Mouse (Mus musculus) right cerebral cortex, postnatal 14 days (tissue): ENCODE measurements around the gene Fbn1.
A peak's percentile ranks its signal among the peaks of the same experiment; 100 is the strongest.
"Not testable (repeated sequence)": the region's sequence is repeated elsewhere in the genome, so short reads cannot be mapped to it uniquely, and the experiment has no call there.

Experiments used
- DNase-seq: peaks from one replicate; pipeline ENCODE4 v3.0.0; 2022

The Fbn1 gene

GRCm38 (mm10) chr2:125290197-125290965 lies 217.4 kb downstream of the Fbn1 start:
- DNase-seq, result no peak

- no peak for DNase-seq
These were observed 222.0 kb downstream of the Fbn1 start for GRCm38 (mm10) chr2:125285777-125286176.

DNA sequence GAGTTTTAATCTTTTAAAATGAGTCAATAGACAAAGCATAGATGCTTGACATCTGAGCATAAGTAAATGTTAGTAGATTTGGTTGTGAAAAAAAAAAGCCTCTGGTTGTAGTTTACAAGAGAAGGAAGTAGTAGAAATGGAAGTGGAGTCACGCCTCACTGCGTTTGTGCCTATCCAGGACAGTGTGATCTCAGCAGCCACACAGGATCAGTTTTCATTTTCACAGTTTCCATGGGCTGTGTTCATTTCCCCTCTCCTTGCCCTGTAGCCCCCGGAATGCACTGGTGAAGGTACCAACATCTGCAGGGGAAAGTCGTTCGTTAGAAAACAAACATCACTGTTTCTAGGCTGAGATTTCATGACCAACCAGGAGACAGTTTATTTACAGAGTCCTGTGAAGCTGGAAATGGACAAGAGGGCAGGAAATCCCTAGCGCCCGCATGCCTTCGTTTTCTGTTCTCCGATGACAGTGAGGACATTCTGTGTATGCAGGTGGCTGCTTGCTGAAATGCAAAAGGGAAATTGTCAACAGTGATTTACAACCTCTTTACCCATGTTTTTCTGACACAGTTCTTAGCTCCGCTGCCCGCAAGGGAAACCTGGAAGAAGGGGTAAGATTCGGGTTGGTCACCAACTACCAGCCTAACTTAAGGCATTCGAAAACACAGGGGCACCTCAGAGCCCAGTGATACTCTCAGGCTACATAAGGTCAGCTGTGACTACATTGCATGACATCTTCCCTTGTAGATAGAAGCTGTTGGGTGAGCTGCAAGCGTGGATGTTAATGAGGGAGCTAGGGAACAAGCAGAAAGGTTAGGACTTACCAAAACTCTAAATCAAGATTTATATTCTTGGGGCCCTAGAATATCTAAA lies 225.2 kb downstream of the Fbn1 start:
- no peak for DNase-seq

- not testable (repeated sequence) for DNase-seq
These were observed 227.8 kb downstream of the Fbn1 start for GRCm38 (mm10) chr2:125279995-125280394.

DNA sequence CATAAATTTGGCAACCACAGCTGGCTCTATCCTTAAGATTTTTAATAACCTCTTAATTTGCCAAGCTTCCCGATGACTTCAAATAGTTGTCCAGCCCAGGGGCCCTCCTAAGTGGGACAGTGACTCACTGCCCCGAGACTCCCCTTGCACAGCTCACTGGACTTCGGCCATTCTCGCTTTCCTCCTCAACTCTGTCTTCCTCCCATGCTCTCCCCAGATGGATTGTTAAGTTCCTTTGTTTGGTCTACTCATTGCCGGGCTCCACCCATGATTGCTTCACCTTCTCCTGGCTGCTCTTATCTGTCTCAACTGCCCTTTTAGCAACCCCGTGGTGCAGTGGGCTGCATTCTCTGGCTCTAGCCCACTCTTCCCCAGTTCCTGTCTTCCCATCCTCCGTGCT lies 229.3 kb downstream of the Fbn1 start:
- no peak for DNase-seq

- DNase-seq, result no peak
These were observed 231.1 kb downstream of the Fbn1 start for GRCm38 (mm10) chr2:125276692-125277091.

- no peak for DNase-seq
These were observed 232.2 kb downstream of the Fbn1 start for GRCm38 (mm10) chr2:125275617-125276016.

GRCm38 (mm10) chr2:125268876-125269275 lies 238.9 kb downstream of the Fbn1 start:
- DNase-seq, result no peak

DNA sequence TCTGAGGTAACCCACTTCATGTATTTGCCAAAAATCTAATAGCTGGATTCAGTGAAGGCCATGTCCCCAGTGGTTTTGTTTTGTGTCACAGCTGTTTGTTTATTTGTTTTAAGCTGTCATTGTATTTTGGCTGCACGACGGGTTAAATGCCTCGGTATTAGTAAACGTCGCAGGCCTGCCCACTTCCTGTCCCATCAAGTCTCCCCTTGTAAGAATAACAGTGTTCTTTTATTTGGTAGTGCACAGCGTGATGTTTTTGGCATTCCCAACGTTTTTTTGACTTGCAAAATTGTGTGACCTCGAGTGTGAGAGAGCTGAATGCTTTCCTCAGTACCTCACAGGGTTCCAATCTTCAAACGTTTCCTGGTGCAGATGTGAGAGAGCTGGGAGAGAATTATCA lies 244.0 kb downstream of the Fbn1 start:
- DNase-seq, result no peak

GRCm38 (mm10) chr2:125263056-125263455 lies 244.7 kb downstream of the Fbn1 start:
- DNase-seq, result no peak

DNA sequence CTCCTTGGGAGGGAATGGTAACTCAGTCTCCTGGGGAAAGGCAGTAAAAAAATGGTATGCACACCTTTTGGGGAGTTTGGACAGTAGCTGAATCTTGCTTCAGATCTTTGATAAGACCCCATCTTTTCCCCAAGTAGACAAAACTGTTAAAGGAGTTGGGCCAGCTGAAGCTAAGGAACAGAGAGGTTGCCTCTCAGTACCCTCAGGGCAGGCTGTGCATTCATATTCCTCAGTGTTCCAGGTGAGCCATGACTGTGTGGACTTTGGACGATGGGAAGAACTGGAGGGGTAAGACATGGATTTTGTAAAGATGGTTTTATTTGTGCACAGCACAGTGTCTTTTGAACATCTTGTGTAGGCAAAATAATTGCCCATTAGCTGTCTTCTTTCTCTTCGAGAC lies 247.5 kb downstream of the Fbn1 start:
- no peak for DNase-seq

- DNase-seq, result no peak
These were observed 248.3 kb downstream of the Fbn1 start for GRCm38 (mm10) chr2:125259230-125260120.

DNA sequence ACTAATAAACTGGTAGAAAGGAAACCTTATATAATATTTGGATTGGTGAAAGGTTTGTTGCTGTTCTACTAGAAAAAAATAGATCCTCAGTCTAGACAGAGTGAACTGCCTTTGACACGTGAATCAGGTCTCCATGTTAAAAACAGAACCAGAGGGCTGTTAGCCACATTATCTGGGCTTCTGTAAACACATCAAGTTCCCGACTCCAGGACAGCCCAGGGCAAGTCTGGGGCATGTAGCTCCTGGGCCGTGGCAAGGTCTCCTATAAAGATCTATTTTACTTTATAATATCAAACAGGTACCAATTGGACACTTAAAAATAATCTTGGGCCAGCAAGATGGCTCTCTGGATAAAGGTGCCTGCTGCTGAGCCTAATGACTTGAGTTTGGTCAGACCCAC lies 251.9 kb downstream of the Fbn1 start:
- DNase-seq, result no peak

DNA sequence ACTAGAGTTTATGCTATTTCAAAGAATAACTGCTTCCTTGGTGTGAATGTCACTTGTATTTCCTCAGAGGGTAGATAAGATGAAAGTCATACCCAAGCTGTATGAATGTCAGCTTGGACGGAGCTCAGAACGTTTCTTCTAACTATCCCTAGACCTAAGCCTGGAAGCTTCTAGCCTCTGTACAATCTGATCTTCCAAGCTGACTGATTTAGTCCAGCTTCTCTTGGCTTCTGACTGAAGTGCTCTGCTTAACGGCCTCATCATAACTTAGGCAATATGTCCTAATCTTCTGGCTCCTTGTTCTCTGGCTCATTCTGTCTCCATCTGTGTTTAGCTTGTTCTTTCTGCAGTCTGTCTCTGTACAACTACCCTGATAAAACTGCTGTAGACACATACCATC lies 253.2 kb downstream of the Fbn1 start:
- no peak for DNase-seq

DNA sequence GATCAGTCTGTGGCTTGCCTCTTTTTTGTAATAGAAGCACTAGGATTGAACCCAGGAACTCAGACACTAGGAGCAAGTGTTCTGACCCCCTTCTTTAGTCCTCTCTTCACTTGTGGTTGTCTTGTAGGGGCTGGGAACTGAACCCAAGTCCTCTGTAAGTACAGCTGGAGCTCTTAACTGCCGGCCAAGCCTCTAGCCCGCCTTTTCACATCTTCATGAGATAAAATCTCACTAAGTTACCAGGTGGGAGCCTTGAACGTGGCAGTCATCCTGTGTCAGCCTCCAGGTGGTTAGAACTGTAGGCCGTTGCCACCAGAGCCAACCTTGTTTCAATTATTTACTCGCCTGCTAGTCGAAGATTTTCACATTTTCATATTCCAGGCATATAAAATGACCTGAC lies 254.1 kb downstream of the Fbn1 start:
- DNase-seq, result no peak

GRCm38 (mm10) chr2:125252275-125252674 lies 255.5 kb downstream of the Fbn1 start:
- DNase-seq, result peak; percentile 46

- no peak for DNase-seq
These were observed 256.0 kb downstream of the Fbn1 start for GRCm38 (mm10) chr2:125251781-125252180.
